Mouse (Mus musculus) midbrain, embryonic 10.5 days (tissue): Measurements from ENCODE around the gene Mup22. TPM values are rescaled to one million over a fixed set of nuclear protein-coding genes. Genes with fewer than 3 reads are reported as not detected.
"Not testable (repeated sequence)": the region's sequence is repeated elsewhere in the genome, so short reads cannot be mapped to it uniquely, and the experiment has no call there.

Experiments used
- DNase-seq: peaks from one replicate; pipeline ENCODE4 v3.0.0-alpha.2; 2017; ENCODE audit warnings: low spot score
- H3K27ac ChIP-seq: fragments of 300-500 bp; sonication (generic); replicated peaks from 2 replicates; pipeline ENCODE4 v1.5.1; 2016; ENCODE audit warnings: mild to moderate bottlenecking
- H3K27me3 ChIP-seq: fragments of 300-500 bp; sonication (generic); 2 replicates; pipeline ENCODE4 v1.6.1; 2016; ENCODE audit warnings: low read depth, mild to moderate bottlenecking; ENCODE audit not compliant: poor library complexity, severe bottlenecking
- H3K36me3 ChIP-seq: fragments of 300-500 bp; sonication (generic); 2 replicates; pipeline ENCODE4 v1.6.1; 2016; ENCODE audit warnings: mild to moderate bottlenecking, moderate library complexity
- H3K4me1 ChIP-seq: fragments of 300-500 bp; sonication (generic); 2 replicates; pipeline ENCODE4 v1.6.1; 2016
- H3K4me3 ChIP-seq: fragments of 300-500 bp; sonication (generic); 2 replicates; pipeline ENCODE4 v1.5.1; 2016; ENCODE audit warnings: mild to moderate bottlenecking, moderate library complexity
- H3K9me3 ChIP-seq: fragments of 300-500 bp; sonication (generic); replicated peaks from 2 replicates; pipeline ENCODE4 v1.6.1; 2016; ENCODE audit warnings: mild to moderate bottlenecking
- WGBS: fragments of 180-500 bp; shearing (Covaris S2); methylation state at CpG from one replicate; pipeline ENCODE4 v1.1.7; 2016; 5-methylcytosine and 5-hydroxymethylcytosine counted together
- polyA plus RNA-seq: library from polyadenylated mRNA; unstranded; fragments of >200 nt; fragmentation: Nextera tagmentation; extraction: Ambion mirVana; gene quantifications from 2 replicates; pipeline ENCODE4 v1.2.1, GENCODE M21; 2016

The Mup22 gene
- not detected in 2 replicates for polyA plus RNA-seq

DNA sequence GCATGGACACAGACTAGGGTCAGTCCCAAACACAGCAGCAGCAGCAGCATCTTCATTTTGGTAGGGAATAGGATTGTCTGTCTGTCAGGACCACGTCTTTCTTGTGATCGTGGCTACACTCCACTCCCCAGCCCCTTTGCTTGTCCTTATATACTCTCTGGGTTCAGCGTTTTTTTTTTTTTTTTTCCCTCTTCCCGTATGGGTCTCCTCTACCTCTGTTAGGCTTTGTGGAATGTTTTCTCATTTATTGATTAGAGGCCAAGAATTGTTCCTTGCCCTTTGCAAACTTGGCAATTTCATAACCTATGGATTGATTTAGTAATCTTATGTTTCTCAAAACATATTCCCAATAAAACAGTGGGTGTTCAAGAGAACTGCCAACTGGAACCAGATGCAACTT lies at the start of gene Mup22:
Mup22 (minus strand) TSS at position 101 of the 400 bp plus-strand sequence.
- not testable (repeated sequence) for DNase-seq, H3K4me1 ChIP-seq, H3K27me3 ChIP-seq, H3K36me3 ChIP-seq, H3K9me3 ChIP-seq, H3K4me3 ChIP-seq, H3K27ac ChIP-seq
- 85% methylated on average over 4 of the region's 4 CpGs for WGBS

DNA sequence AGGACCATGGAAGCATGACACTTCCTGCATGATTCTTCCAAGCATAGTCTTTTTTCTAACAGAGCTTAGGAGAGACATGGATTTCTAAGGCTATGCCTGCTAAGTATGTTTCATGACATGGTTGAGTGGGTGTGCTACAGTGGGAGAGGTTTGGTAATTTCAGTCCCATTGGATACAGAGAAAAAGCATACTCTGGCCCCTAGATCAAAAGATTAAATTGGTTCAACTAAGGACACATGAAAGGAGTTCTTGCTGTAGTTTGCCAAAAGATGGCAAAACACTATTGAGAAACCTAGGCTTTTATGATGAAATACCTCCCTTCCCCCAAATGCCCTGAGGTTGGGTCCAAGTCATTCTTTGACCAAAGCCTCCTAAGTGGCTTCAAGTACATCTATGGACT lies 19.6 kb upstream of the Mup22 start:
- not testable (repeated sequence) for H3K4me1 ChIP-seq, H3K36me3 ChIP-seq, DNase-seq, H3K27me3 ChIP-seq, H3K4me3 ChIP-seq, H3K9me3 ChIP-seq, H3K27ac ChIP-seq

Other genes starting within 250 kb of the Mup22 start
- gene Mup10, start 239.3 kb downstream of the Mup22 start, polyA plus RNA-seq = not detected in 2 replicates
- gene Mup11, start 159.1 kb downstream of the Mup22 start, polyA plus RNA-seq = not detected in 2 replicates
- not detected in 2 replicates for gene Mup12, start 80.1 kb downstream of the Mup22 start, polyA plus RNA-seq